Mouse (Mus musculus): ENCODE measurements around the gene Atcay.

GRCm38 (mm10) chr10:81232580-81233225 lies 2.1 kb upstream of the Atcay start, which contains the start of gene Zfr2:
- TF ChIP-seq TAL1 (IDR thresholded peaks at IDR 0.05; ENCODE audit: low read length) (no peak), GATA1 (IDR thresholded peaks at IDR 0.05; ENCODE audit: low read length) (no peak)

Measured in erythroblast, embryonic 14.5 days (primary cell).